Mouse (Mus musculus) urinary bladder, adult 18-20 months (tissue): ENCODE results near the gene Tpbpb.
A peak's percentile ranks its signal among the peaks of the same experiment; 100 is the strongest.
"Not testable (repeated sequence)": the region's sequence is repeated elsewhere in the genome, so short reads cannot be mapped to it uniquely, and the experiment has no call there.

Source experiments
- DNase-seq, 2 experiments: peaks; one replicate each; pipeline ENCODE4 v3.0.0; 2022; ENCODE audit warnings: low spot score in 2 of 2, mixed read lengths in 2 of 2

The Tpbpb gene

DNA sequence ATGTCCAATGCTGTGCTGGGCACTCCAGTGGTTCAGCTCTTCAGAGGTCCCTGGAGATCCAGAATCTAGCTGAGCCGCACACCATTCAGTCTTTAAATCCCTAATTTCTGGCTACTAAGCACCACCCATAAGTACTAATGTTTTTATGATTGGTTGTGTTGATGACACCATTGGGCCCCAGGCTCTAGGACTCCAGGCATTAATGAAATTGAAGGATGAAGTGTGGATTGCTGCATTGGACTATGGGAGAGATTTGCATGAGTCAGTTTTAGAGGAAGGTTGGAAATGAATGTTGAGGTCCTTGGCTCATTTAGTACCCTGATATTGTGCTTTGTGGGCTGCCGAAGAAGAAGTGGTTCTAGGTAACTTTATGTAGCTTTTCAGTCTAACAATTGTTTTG, at the start of gene Tpbpb:
TSS of gene Tpbpb (minus strand) at position 101 of the 400 bp plus-strand sequence.
- DNase-seq = not testable (repeated sequence)

DNA sequence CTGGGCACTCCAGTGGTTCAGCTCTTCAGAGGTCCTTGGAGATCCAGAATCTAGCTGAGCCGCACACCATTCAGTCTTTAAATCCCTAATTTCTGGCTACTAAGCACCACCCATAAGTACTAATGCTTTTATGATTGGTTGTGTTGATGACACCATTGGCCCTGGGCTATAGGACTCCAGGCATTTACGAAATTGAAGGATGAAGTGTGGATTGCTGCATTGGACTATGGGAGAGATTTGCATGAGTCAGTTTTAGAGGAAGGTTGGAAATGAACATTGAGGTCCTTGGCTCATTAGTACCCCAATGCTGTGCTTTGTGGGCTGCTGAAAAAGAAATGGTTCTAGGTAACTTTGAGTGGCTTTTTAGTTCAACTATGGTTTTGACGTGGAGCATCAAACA, 37.2 kb upstream of the Tpbpb start, which contains the start of gene Tpbpa:
TSS of gene Tpbpa (minus strand) at position 101 of the 400 bp plus-strand sequence.
- DNase-seq = not testable (repeated sequence)

GRCm38 (mm10) chr13:60936500-60936901, 31.8 kb upstream of the Tpbpb start, which contains the start of the genes Gm49391 and Ctla2a:
Gene Gm49391, minus strand, starts transcription at chr13:60936571.
Gene Ctla2a, minus strand, starts transcription at chr13:60936625.
- peak in 1 of 2 experiments; percentile 0 for DNase-seq

DNA sequence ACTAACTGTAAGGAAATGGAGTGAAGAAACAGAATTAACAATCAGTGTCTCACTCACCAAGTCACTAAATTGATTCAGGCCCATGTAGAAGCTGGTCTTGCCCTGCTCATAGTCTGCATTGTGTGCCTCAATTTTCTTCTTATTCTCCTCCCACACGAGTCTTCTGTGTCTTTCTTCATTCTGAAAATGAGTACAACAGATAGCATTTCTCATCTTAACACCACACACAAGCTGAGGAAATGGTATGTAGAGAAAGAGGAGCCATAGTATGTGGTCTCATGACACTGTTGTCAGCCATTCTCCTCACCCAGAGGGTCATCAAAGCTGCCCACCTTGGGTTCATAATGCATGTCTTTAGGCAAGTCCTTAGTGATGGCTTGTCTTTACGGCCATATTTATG, 30.8 kb upstream of the Tpbpb start, which contains the start of gene Gm49393:
TSS of gene Gm49393 (minus strand) at position 101 of the 400 bp plus-strand sequence.
- not testable (repeated sequence) for DNase-seq

DNA sequence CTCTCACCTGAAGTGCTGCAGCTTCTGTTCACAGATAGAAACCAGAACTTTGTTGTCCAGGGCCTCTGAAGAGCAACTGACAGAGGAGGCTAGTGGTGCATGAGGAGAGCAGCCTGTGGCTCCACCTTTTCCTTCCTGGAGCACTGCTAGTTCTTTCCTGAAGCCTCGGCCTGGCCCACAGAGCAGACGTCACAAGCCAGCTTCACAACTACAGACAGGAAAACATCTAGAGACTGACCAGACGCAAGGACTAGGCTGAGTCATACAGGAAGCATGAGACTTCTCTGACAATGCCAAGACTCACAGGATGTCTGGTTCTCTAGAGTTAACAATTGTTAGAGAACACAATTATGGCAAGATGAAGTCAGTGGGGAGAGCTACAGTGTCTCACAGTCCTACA, 7.4 kb downstream of the Tpbpb start, which contains the start of gene Ctla2b:
TSS of gene Ctla2b (minus strand) at position 120 of the 400 bp plus-strand sequence.
- peak in 1 of 2 experiments; percentile 28 for DNase-seq

DNA sequence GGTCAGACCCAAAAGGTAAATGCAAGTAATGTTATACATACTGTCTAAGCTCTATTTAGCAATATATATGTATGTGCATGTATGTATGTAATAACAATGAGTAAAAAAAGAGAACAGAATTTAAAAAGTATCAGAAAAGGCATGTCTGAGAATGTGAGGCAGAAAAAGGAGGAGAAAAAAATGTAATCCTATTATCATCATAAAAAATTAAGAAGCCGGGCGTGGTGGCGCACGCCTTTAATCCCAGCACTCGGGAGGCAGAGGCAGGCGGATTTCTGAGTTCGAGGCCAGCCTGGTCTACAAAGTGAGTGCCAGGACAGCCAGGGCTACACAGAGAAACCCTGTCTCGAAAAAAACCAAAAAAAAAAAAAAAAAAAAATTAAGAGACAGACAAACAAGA, 7.9 kb downstream of the Tpbpb start, which contains the start of gene Gm49392:
TSS of gene Gm49392 (minus strand) at position 101 of the 400 bp plus-strand sequence.
- not testable (repeated sequence) for DNase-seq

GRCm38 (mm10) chr13:60895406-60896160, 9.1 kb downstream of the Tpbpb start:
- no peak for DNase-seq

DNA sequence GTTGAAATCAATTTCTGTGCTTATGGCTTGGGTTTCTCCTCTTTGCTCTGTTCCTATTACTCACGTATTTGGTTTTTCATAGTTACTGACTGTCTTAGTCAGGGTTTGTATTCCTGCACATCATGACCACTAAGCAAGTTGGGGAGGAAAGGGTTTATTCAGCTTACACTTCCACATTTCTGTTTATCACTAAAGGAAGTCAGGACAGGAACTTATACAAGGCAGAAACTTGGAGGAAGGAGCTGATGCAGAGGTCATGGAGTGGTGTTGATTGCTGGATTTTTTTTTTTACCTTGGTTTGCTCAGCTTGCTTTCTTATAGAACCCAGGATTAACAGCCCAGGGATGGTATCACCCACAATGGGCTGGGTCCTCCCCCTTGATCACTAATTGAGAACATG, 12.4 kb downstream of the Tpbpb start:
- DNase-seq = no peak

- no peak for DNase-seq
These were observed 40.4 kb downstream of the Tpbpb start, which contains the start of gene 4930486L24Rik for GRCm38 (mm10) chr13:60864281-60864680. Gene 4930486L24Rik, minus strand, starts transcription at chr13:60864475.
